In genomic region chr6:92345151-92345550, GRCm38 (mm10) we compare ENCODE assay signal across 33 mouse cellular contexts.
DNase-seq lines count a peak whose midpoint lies in the region; ATAC-seq and TF ChIP-seq lines count a peak whose summit lies in the region.
"Had no signal": no experiment of that assay in that cellular context is flagged by ENCODE, and none has a peak within 500 bp of the region (broad histone marks: within the 10 kb centered on the region; RNA-seq: fewer than 3 reads in every experiment).

No protein-coding gene starts in this region.

- TF ChIP-seq CTCF in left cerebral cortex, adult 2 months (IDR thresholded peaks at IDR 0.05): no peak

- H3K36me3 ChIP-seq in forebrain, embryonic 14.5 days (ENCODE audit: control insufficient read depth, insufficient read depth, low read length): no peaks in the 10 kb centered on the region
- H3K36me3 ChIP-seq in forebrain, embryonic 16.5 days (ENCODE audit: control insufficient read depth, insufficient read depth): no peaks in the 10 kb centered on the region
- H3K36me3 ChIP-seq: G1E; heart, embryonic 10.5 days; heart, embryonic 15.5 days; hindbrain, embryonic 12.5 days; intestine, embryonic 15.5 days; liver, embryonic 12.5 days; midbrain, embryonic 13.5 days; neural tube, embryonic 13.5 days had no signal

- no peaks in the 10 kb centered on the region for H3K27me3 ChIP-seq in forebrain, embryonic 14.5 days (replicated peaks; ENCODE audit: control insufficient read depth, insufficient read depth, low read length)
- H3K27me3 ChIP-seq in forebrain, embryonic 16.5 days (replicated peaks; ENCODE audit: control insufficient read depth, insufficient read depth, low read length): no peaks in the 10 kb centered on the region; the same call in 1 of the 2 replicates
- H3K27me3 ChIP-seq: forebrain, embryonic 13.5 days; heart, embryonic 15.5 days; hindbrain, embryonic 12.5 days; intestine, embryonic 15.5 days; liver, embryonic 12.5 days; midbrain, embryonic 13.5 days; neural tube, embryonic 13.5 days; Patski had no signal

- peak; percentile 23 for DNase-seq in forebrain, embryonic 14.5 days (ENCODE audit: low spot score)
- peak; percentile 36 for DNase-seq in left cerebral cortex, adult 11 months (ENCODE audit: low spot score)
- DNase-seq in left cerebral cortex, adult 2 months (ENCODE audit: extremely low spot score in 1 of 2, low spot score in 2 of 2): no peak
- DNase-seq in right cerebral cortex, adult 18-20 months: peak; percentile 39
- no peak for DNase-seq in right cerebral cortex, postnatal 14 days
- no peak for DNase-seq in thymus, postnatal 14 days
- no peak for DNase-seq in kidney, postnatal 25 days
- DNase-seq: adrenal gland, postnatal 25 days; cerebellum, adult 2 months; cerebellum, postnatal 14 days; gastrocnemius, postnatal 14 days; heart, postnatal 36 days; kidney, adult 2 months; liver, postnatal 0 days; lung, postnatal 10 days; right cerebral cortex, postnatal 25 days; spleen, adult 18-20 months; thymus, adult 18-20 months; thymus, postnatal 36 days had no signal

- intact Hi-C loops in left cerebral cortex, adult 2 months (cut with DNase I): loop anchor here (2.0 kb wide), 1 partner anchor 50 kb away; no protein-coding TSS in a partner anchor

- H3K4me2 ChIP-seq in forebrain, embryonic 14.5 days (ENCODE audit: low read length): no peak overlapping the region
- H3K4me2 ChIP-seq in forebrain, embryonic 16.5 days (ENCODE audit: low read length): no peak overlapping the region
- H3K4me2 ChIP-seq: forebrain, embryonic 13.5 days; heart, embryonic 15.5 days; hindbrain, embryonic 12.5 days; intestine, embryonic 15.5 days; liver, embryonic 12.5 days; midbrain, embryonic 13.5 days; neural tube, embryonic 13.5 days had no signal

- H3K9me3 ChIP-seq in forebrain, embryonic 14.5 days (replicated peaks; ENCODE audit: control insufficient read depth, low read length): no peaks in the 10 kb centered on the region
- no peaks in the 10 kb centered on the region for H3K9me3 ChIP-seq in forebrain, embryonic 16.5 days (ENCODE audit: control insufficient read depth, low read length)
- H3K9me3 ChIP-seq: forebrain, embryonic 13.5 days; G1E; heart, embryonic 10.5 days; heart, embryonic 15.5 days; hindbrain, embryonic 12.5 days; intestine, embryonic 15.5 days; liver, embryonic 12.5 days; midbrain, embryonic 13.5 days; neural tube, embryonic 13.5 days had no signal

- H3K4me3 ChIP-seq in forebrain, embryonic 14.5 days (ENCODE audit: low read depth, low read length): no peak overlapping the region
- no peak overlapping the region for H3K4me3 ChIP-seq in forebrain, embryonic 16.5 days (replicated peaks; ENCODE audit: low read length)
- H3K4me3 ChIP-seq in left cerebral cortex, adult 2 months: no peak overlapping the region
- H3K4me3 ChIP-seq: forebrain, embryonic 13.5 days; heart, embryonic 10.5 days; heart, embryonic 15.5 days; hindbrain, embryonic 12.5 days; intestine, embryonic 15.5 days; liver, embryonic 12.5 days; midbrain, embryonic 13.5 days; neural tube, embryonic 13.5 days had no signal

- no peak overlapping the region for H3K9ac ChIP-seq in forebrain, embryonic 14.5 days (ENCODE audit: low read length)
- no peak overlapping the region for H3K9ac ChIP-seq in forebrain, embryonic 16.5 days (replicated peaks; ENCODE audit: low read depth, low read length)
- H3K9ac ChIP-seq: forebrain, embryonic 13.5 days; heart, embryonic 15.5 days; hindbrain, embryonic 12.5 days; intestine, embryonic 15.5 days; liver, embryonic 12.5 days; liver, postnatal 0 days; midbrain, embryonic 13.5 days; neural tube, embryonic 13.5 days had no signal

- 79% methylated on average over 2 of the region's 2 CpGs for WGBS in forebrain, embryonic 14.5 days
- WGBS in forebrain, embryonic 16.5 days: 50% methylated on average over 2 of the region's 2 CpGs

- no peak overlapping the region for H3K27ac ChIP-seq in forebrain, embryonic 14.5 days (ENCODE audit: low read depth, low read length)
- H3K27ac ChIP-seq in forebrain, embryonic 16.5 days (ENCODE audit: low read length): no peak overlapping the region
- no peak overlapping the region; the same call in 1 of the 2 replicates for H3K27ac ChIP-seq in left cerebral cortex, adult 2 months
- H3K27ac ChIP-seq: forebrain, embryonic 13.5 days; heart, embryonic 10.5 days; heart, embryonic 15.5 days; hindbrain, embryonic 12.5 days; hindbrain, postnatal 0 days; intestine, embryonic 15.5 days; kidney, postnatal 0 days; liver, embryonic 12.5 days; macrophage; midbrain, embryonic 13.5 days; neural tube, embryonic 13.5 days had no signal

- peaks cover 8% of the 10 kb centered on the region for H3K4me1 ChIP-seq in forebrain, embryonic 14.5 days (ENCODE audit: control insufficient read depth, insufficient read depth, low read length)
- H3K4me1 ChIP-seq in forebrain, embryonic 16.5 days (replicated peaks; ENCODE audit: control insufficient read depth, insufficient read depth, low read length): peaks cover 16% of the 10 kb centered on the region
- H3K4me1 ChIP-seq: heart, embryonic 10.5 days; heart, embryonic 15.5 days; intestine, embryonic 15.5 days; liver, embryonic 12.5 days had no signal

- no peak for ATAC-seq in forebrain, embryonic 14.5 days
- no peak for ATAC-seq in forebrain, embryonic 16.5 days
- ATAC-seq: forebrain, embryonic 13.5 days; hindbrain, postnatal 0 days; intestine, embryonic 15.5 days; liver, embryonic 12.5 days; liver, postnatal 0 days; midbrain, embryonic 13.5 days; Patski had no signal

Comparison
In these comparisons a context has a peak if more than half of its experiments do, and no peak if none do; other contexts are left out.
1. DNase-seq: peak in forebrain, embryonic 14.5 days (single experiment), left cerebral cortex, adult 11 months (single experiment) and right cerebral cortex, adult 18-20 months (single experiment); none in left cerebral cortex, adult 2 months (0 of 2), right cerebral cortex, postnatal 14 days (single experiment), thymus, postnatal 14 days (single experiment) and kidney, postnatal 25 days (0 of 2).